Mouse (Mus musculus) midbrain, embryonic 12.5 days (tissue): ENCODE measurements around the gene Lmod1. TPM values are rescaled to one million over a fixed set of nuclear protein-coding genes. Genes with fewer than 3 reads are reported as not detected.
A peak's percentile ranks its signal among the peaks of the same experiment; 100 is the strongest.

Experiments used
- ATAC-seq: fragments of 200-750 bp; cut with Nextera tagmentation; 2 replicates; pipeline ENCODE4 v1.8.0; 2017; ENCODE audit warnings: low read depth, moderate TSS enrichment, moderate library complexity; ENCODE audit not compliant: low FRiP score
- H3K27ac ChIP-seq: fragments of 300-500 bp; sonication (generic); replicated peaks from 2 replicates; pipeline ENCODE4 v1.5.1; 2016; ENCODE audit warnings: mild to moderate bottlenecking
- H3K27me3 ChIP-seq: fragments of 300-500 bp; sonication (generic); 2 replicates; pipeline ENCODE4 v1.6.1; 2016; ENCODE audit warnings: mild to moderate bottlenecking
- H3K36me3 ChIP-seq: fragments of 300-500 bp; sonication (generic); 2 replicates; pipeline ENCODE4 v1.6.1; 2016
- H3K4me1 ChIP-seq: fragments of 300-500 bp; sonication (generic); 2 replicates; pipeline ENCODE4 v1.6.1; 2016
- H3K4me2 ChIP-seq: fragments of 300-500 bp; sonication (generic); replicated peaks from 2 replicates; pipeline ENCODE4 v1.6.1; 2016; ENCODE audit warnings: mild to moderate bottlenecking, moderate library complexity
- H3K4me3 ChIP-seq: fragments of 300-500 bp; sonication (generic); 2 replicates; pipeline ENCODE4 v1.5.1; 2016; ENCODE audit warnings: mild to moderate bottlenecking
- H3K9ac ChIP-seq: fragments of 300-500 bp; sonication (generic); replicated peaks from 2 replicates; pipeline ENCODE4 v1.6.1; 2016; ENCODE audit warnings: mild to moderate bottlenecking, moderate library complexity
- H3K9me3 ChIP-seq: fragments of 300-500 bp; sonication (generic); 2 replicates; pipeline ENCODE4 v1.6.1; 2016; ENCODE audit warnings: mild to moderate bottlenecking
- WGBS: fragments of 180-500 bp; shearing (Covaris S2); methylation state at CpG from one replicate; pipeline ENCODE4 v1.1.7; 2016; 5-methylcytosine and 5-hydroxymethylcytosine counted together
- polyA plus RNA-seq: library from polyadenylated mRNA; unstranded; fragments of >200 nt; fragmentation: Nextera tagmentation; extraction: Ambion mirVana; gene quantifications from 2 replicates; pipeline ENCODE4 v1.2.1, GENCODE M21; 2016

Lmod1 gene
- polyA plus RNA-seq = 0.60 and 0.85 TPM in 2 replicates

GRCm38 (mm10) chr1:135324571-135324970, at the start of gene Lmod1:
TSS of gene Lmod1 (plus strand) at chr1:135324807.
- Histone ChIP-seq H3K36me3 (no peaks in the 10 kb centered on the region), H3K27me3 (peaks cover 15% of the 10 kb centered on the region), H3K27ac (no peak within 1 kb of the TSS), H3K4me3 (no peak within 1 kb of the TSS), H3K9ac (no peak within 1 kb of the TSS), H3K9me3 (no peaks in the 10 kb centered on the region), H3K4me1 (no peaks in the 10 kb centered on the region), H3K4me2 (no peak within 1 kb of the TSS)
- ATAC-seq = no peak
- WGBS = 17% methylated on average over 8 of the region's 8 CpGs

GRCm38 (mm10) chr1:135280646-135281045, 44.0 kb upstream of the Lmod1 start:
- 86% methylated on average over 9 of the region's 9 CpGs for WGBS
- Histone ChIP-seq H3K4me3 (no peak overlapping the region), H3K27me3 (no peaks in the 10 kb centered on the region), H3K4me1 (peaks cover 23% of the 10 kb centered on the region), H3K9ac (no peak overlapping the region), H3K9me3 (no peaks in the 10 kb centered on the region), H3K36me3 (peaks cover 35% of the 10 kb centered on the region), H3K27ac (no peak overlapping the region), H3K4me2 (no peak overlapping the region)
- no peak for ATAC-seq

- Histone ChIP-seq H3K27me3 (no peaks in the 10 kb centered on the region), H3K4me2 (no peak overlapping the region), H3K4me3 (no peak overlapping the region), H3K36me3 (peaks cover 24% of the 10 kb centered on the region), H3K9me3 (no peaks in the 10 kb centered on the region), H3K9ac (no peak overlapping the region), H3K27ac (no peak overlapping the region), H3K4me1 (peaks cover 23% of the 10 kb centered on the region)
- ATAC-seq = no peak
- WGBS = 95% methylated on average over 17 of the region's 17 CpGs
Measured at GRCm38 (mm10) chr1:135281841-135282240, 42.8 kb upstream of the Lmod1 start.

- Histone ChIP-seq H3K27ac (peak overlapping the region; percentile 79), H3K9me3 (no peaks in the 10 kb centered on the region), H3K9ac (peak overlapping the region; percentile 80), H3K4me2 (peak overlapping the region; percentile 79), H3K4me3 (peak overlapping the region; percentile 61), H3K27me3 (no peaks in the 10 kb centered on the region), H3K36me3 (peaks cover 16% of the 10 kb centered on the region), H3K4me1 (peaks cover 23% of the 10 kb centered on the region)
- ATAC-seq = no peak
- 44% methylated on average over 13 of the region's 13 CpGs for WGBS
Measured at GRCm38 (mm10) chr1:135282536-135283286, 41.9 kb upstream of the Lmod1 start.

- ATAC-seq = peak; percentile 85
- peaks cover 9% of the 10 kb centered on the region for H3K36me3 ChIP-seq
- under 1% methylated on average over 48 of the region's 48 CpGs for WGBS
- peak overlapping the region; percentile 61 for H3K4me3 ChIP-seq
- peak overlapping the region; percentile 79 for H3K4me2 ChIP-seq
- H3K27me3 ChIP-seq = no peaks in the 10 kb centered on the region
- peak overlapping the region; percentile 80 for H3K9ac ChIP-seq
- no peaks in the 10 kb centered on the region for H3K9me3 ChIP-seq
- peak overlapping the region; percentile 79 for H3K27ac ChIP-seq
- H3K4me1 ChIP-seq = peaks cover 23% of the 10 kb centered on the region
Measured at GRCm38 (mm10) chr1:135283287-135283825, 41.3 kb upstream of the Lmod1 start.

- H3K9ac ChIP-seq = peak within 1 kb of the TSS; percentile 80
- WGBS = under 1% methylated on average over 36 of the region's 39 CpGs
Measured at GRCm38 (mm10) chr1:135283826-135284291, 40.7 kb upstream of the Lmod1 start, which contains the start of gene Rnpep. TSS of gene Rnpep (minus strand) at chr1:135284084.

GRCm38 (mm10) chr1:135286311-135286710, 38.3 kb upstream of the Lmod1 start:
- Histone ChIP-seq H3K27me3 (no peaks in the 10 kb centered on the region), H3K36me3 (no peaks in the 10 kb centered on the region), H3K9me3 (no peaks in the 10 kb centered on the region), H3K27ac (no peak overlapping the region), H3K9ac (no peak overlapping the region), H3K4me1 (peaks cover 22% of the 10 kb centered on the region), H3K4me3 (no peak overlapping the region), H3K4me2 (no peak overlapping the region)
- WGBS = 80% methylated on average over 2 of the region's 2 CpGs
- no peak for ATAC-seq

More at GRCm38 (mm10) chr1:135283826-135284291, 40.7 kb upstream of the Lmod1 start, which contains the start of gene Rnpep:
- Histone ChIP-seq H3K27ac (peak within 1 kb of the TSS; percentile 79), H3K4me1 (peaks cover 23% of the 10 kb centered on the region), H3K4me2 (peak within 1 kb of the TSS; percentile 79), H3K27me3 (no peaks in the 10 kb centered on the region), H3K4me3 (peak within 1 kb of the TSS; percentile 61), H3K9me3 (no peaks in the 10 kb centered on the region), H3K36me3 (0 out of 2 replicates have a peak, but pooled peaks cover 6% of the 10 kb centered on the region)
- peak; percentile 94 for ATAC-seq

- ATAC-seq = no peak
- H3K4me2 ChIP-seq = no peak overlapping the region
- no peaks in the 10 kb centered on the region for H3K4me1 ChIP-seq
- H3K27ac ChIP-seq = no peak overlapping the region
- peaks cover 25% of the 10 kb centered on the region for H3K36me3 ChIP-seq
- no peaks in the 10 kb centered on the region for H3K27me3 ChIP-seq
- WGBS = 84% methylated on average over 5 of the region's 5 CpGs
- H3K9ac ChIP-seq = no peak overlapping the region
- no peaks in the 10 kb centered on the region for H3K9me3 ChIP-seq
- H3K4me3 ChIP-seq = no peak overlapping the region
Measured at GRCm38 (mm10) chr1:135290908-135291307, 33.7 kb upstream of the Lmod1 start.

GRCm38 (mm10) chr1:135311356-135311755, 13.3 kb upstream of the Lmod1 start:
- Histone ChIP-seq H3K9me3 (no peaks in the 10 kb centered on the region), H3K9ac (no peak overlapping the region), H3K36me3 (peaks cover 37% of the 10 kb centered on the region), H3K4me3 (no peak overlapping the region), H3K4me1 (peaks cover 23% of the 10 kb centered on the region), H3K4me2 (no peak overlapping the region), H3K27ac (no peak overlapping the region), H3K27me3 (0 out of 2 replicates have a peak, but pooled peaks cover 1% of the 10 kb centered on the region)
- 84% methylated on average over 6 of the region's 6 CpGs for WGBS
- ATAC-seq = no peak

GRCm38 (mm10) chr1:135312201-135312600, 12.4 kb upstream of the Lmod1 start:
- Histone ChIP-seq H3K4me1 (peaks cover 23% of the 10 kb centered on the region), H3K9me3 (no peaks in the 10 kb centered on the region), H3K4me3 (peak overlapping the region; percentile 93), H3K27ac (no peak overlapping the region), H3K36me3 (peaks cover 29% of the 10 kb centered on the region), H3K4me2 (peak overlapping the region; percentile 84), H3K9ac (no peak overlapping the region), H3K27me3 (0 out of 2 replicates have a peak, but pooled peaks cover 3% of the 10 kb centered on the region)
- ATAC-seq = no peak
- 88% methylated on average over 4 of the region's 4 CpGs for WGBS

GRCm38 (mm10) chr1:135313284-135314031, 11.1 kb upstream of the Lmod1 start, which contains the start of gene Timm17a:
TSS of gene Timm17a (minus strand) at chr1:135313778.
- Histone ChIP-seq H3K4me1 (peaks cover 23% of the 10 kb centered on the region), H3K27ac (peak within 1 kb of the TSS; percentile 74), H3K9me3 (no peaks in the 10 kb centered on the region), H3K36me3 (peaks cover 16% of the 10 kb centered on the region), H3K9ac (peak within 1 kb of the TSS; percentile 95), H3K27me3 (0 out of 2 replicates have a peak, but pooled peaks cover 3% of the 10 kb centered on the region), H3K4me3 (peak within 1 kb of the TSS; percentile 93), H3K4me2 (peak within 1 kb of the TSS; percentile 84)
- WGBS = under 1% methylated on average over 51 of the region's 51 CpGs
- ATAC-seq = peak; percentile 100
